Mouse (Mus musculus) ES-Bruce4 (cell line): Measurements from ENCODE around the gene Slc6a9. TPM values are rescaled to one million over a fixed set of nuclear protein-coding genes. Genes with fewer than 3 reads are reported as not detected.

Source experiments
- H3K27ac ChIP-seq: 2 replicates; pipeline ENCODE4 v1.5.1; 2012; ENCODE audit warnings: low read length, inconsistent platforms; ENCODE audit not compliant: insufficient read depth
- H3K27me3 ChIP-seq: 2 replicates; pipeline ENCODE4 v1.6.1; 2012; ENCODE audit warnings: mild to moderate bottlenecking, low read length, inconsistent platforms; ENCODE audit not compliant: control insufficient read depth, poor library complexity, insufficient read depth, severe bottlenecking
- H3K36me3 ChIP-seq: 2 replicates; pipeline ENCODE4 v1.6.1; 2012; ENCODE audit warnings: inconsistent platforms, mild to moderate bottlenecking, low read length, moderate library complexity; ENCODE audit not compliant: control insufficient read depth, poor library complexity, insufficient read depth, severe bottlenecking
- H3K4me1 ChIP-seq: one replicate; pipeline ENCODE4 v1.8.1; 2011; ENCODE audit warnings: low read length; ENCODE audit not compliant: control insufficient read depth, insufficient read depth
- H3K4me3 ChIP-seq: 2 replicates; pipeline ENCODE4 v1.5.1; 2011; ENCODE audit warnings: low read depth, mild to moderate bottlenecking, low read length
- H3K9ac ChIP-seq: 2 replicates; pipeline ENCODE4 v1.6.1; 2012; ENCODE audit warnings: low read depth, mild to moderate bottlenecking, inconsistent platforms; ENCODE audit not compliant: poor library complexity, severe bottlenecking
- H3K9me3 ChIP-seq: replicated peaks from 2 replicates; pipeline ENCODE4 v1.6.1; 2012; ENCODE audit warnings: mild to moderate bottlenecking, low read length, inconsistent platforms; ENCODE audit not compliant: control insufficient read depth, poor library complexity, insufficient read depth, severe bottlenecking
- CTCF ChIP-seq: IDR thresholded peaks from one replicate; pipeline ENCODE4 v1.8.1; 2011; ENCODE audit warnings: low read depth, low read length
- EP300 ChIP-seq: IDR thresholded peaks from 2 replicates; pipeline ENCODE4 v1.6.1; 2011; ENCODE audit warnings: low read depth, low read length; ENCODE audit not compliant: insufficient read depth
- POLR2A ChIP-seq: IDR thresholded peaks from one replicate; pipeline ENCODE4 v1.8.1; 2011; ENCODE audit warnings: low read length; ENCODE audit not compliant: insufficient read depth
- polyA plus RNA-seq: library from polyadenylated mRNA; stranded (reverse); fragments of >200 nt; gene quantifications from 2 replicates; pipeline ENCODE4 v1.2.4, GENCODE M21; 2011; ENCODE audit warnings: low read depth; ENCODE audit not compliant: missing spikeins, insufficient read depth, insufficient read length

Gene Slc6a9
- polyA plus RNA-seq, 1 experiment: 2.1 TPM

DNA sequence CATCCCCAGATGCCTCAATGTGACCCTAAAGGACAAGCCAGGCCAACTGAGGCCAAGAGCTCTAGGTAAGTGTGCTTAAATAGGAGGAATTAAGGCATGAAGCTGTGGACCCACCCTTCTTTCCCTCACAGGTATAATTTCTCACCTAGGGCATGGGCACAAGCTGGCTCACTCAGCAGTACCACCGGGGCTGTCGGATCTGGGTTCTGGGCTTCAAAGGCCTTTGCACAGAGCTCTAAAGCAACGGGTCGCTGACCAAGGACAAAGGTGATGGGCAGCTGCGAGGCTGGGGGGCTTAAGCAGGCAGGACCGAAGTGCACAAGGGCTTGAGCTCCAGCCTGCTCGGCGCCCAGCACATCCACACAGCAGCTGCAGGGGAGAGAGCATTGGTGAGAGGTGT is 56.4 kb downstream of the Slc6a9 start:
- Histone ChIP-seq H3K9ac (no peak overlapping the region), H3K4me3 (0 out of 2 replicates have a peak overlapping the region, but pooled peaks have one; percentile 79)

GRCm38 (mm10) chr4:117891738-117892161 is 57.4 kb downstream of the Slc6a9 start, which contains the start of gene Dph2:
TSS of gene Dph2 (minus strand) at chr4:117892032.
- Histone ChIP-seq H3K4me3 (peak within 1 kb of the TSS; percentile 79), H3K9me3 (no peaks in the 10 kb centered on the region), H3K9ac (peak within 1 kb of the TSS; percentile 72), H3K27ac (no peak within 1 kb of the TSS), H3K4me1 (peaks cover 2% of the 10 kb centered on the region), H3K36me3 (peaks cover 8% of the 10 kb centered on the region; the same call in 1 of the 2 replicates), H3K27me3 (no peaks in the 10 kb centered on the region)
- TF ChIP-seq CTCF (no peak), EP300 (no peak), POLR2A (no peak)

More for the DNA sequence above, 56.4 kb downstream of the Slc6a9 start:
- Histone ChIP-seq H3K4me1 (peaks cover 2% of the 10 kb centered on the region), H3K27ac (no peak overlapping the region), H3K36me3 (peaks cover 11% of the 10 kb centered on the region; the same call in 1 of the 2 replicates), H3K9me3 (no peaks in the 10 kb centered on the region), H3K27me3 (no peaks in the 10 kb centered on the region)
- TF ChIP-seq CTCF (no peak), EP300 (no peak), POLR2A (no peak)

GRCm38 (mm10) chr4:117893376-117893775 is 59.1 kb downstream of the Slc6a9 start:
- Histone ChIP-seq H3K4me3 (no peak overlapping the region), H3K27ac (no peak overlapping the region), H3K9me3 (no peaks in the 10 kb centered on the region), H3K4me1 (peaks cover 2% of the 10 kb centered on the region), H3K36me3 (peaks cover 8% of the 10 kb centered on the region; the same call in 1 of the 2 replicates), H3K27me3 (no peaks in the 10 kb centered on the region), H3K9ac (no peak overlapping the region)
- no peak for TF ChIP-seq POLR2A
- no peak for TF ChIP-seq EP300
- no peak for TF ChIP-seq CTCF

DNA sequence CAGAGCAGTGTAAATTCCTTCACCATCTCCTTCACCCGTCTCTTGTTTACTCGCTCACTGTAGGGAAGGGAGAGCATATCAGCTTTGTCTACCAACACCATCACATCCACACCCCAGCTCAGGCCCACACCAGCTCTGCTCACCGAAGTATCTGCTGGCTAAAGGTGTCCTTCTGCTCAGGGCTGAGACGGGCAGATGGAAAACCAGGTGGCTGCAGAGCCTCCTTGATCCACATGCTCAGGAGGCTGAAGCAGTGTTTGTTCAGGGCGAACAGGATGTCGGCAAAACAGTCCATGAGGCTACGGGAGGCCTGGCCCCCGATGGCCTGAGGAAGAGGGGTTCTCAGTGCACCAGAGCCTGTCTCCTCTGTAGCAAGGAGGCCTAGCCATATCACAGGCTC is 60.3 kb downstream of the Slc6a9 start:
- Histone ChIP-seq H3K4me1 (peaks cover 2% of the 10 kb centered on the region), H3K9ac (no peak overlapping the region), H3K4me3 (no peak overlapping the region), H3K9me3 (no peaks in the 10 kb centered on the region), H3K27ac (no peak overlapping the region), H3K27me3 (no peaks in the 10 kb centered on the region), H3K36me3 (peaks cover 7% of the 10 kb centered on the region; the same call in 1 of the 2 replicates)
- no peak for TF ChIP-seq POLR2A

- H3K9me3 ChIP-seq: no peaks in the 10 kb centered on the region
- no peak for TF ChIP-seq CTCF
- no peak for TF ChIP-seq EP300
- no peak for TF ChIP-seq POLR2A
- H3K4me1 ChIP-seq: peaks cover 2% of the 10 kb centered on the region
- H3K9ac ChIP-seq: no peak overlapping the region
- no peaks in the 10 kb centered on the region for H3K27me3 ChIP-seq
- H3K4me3 ChIP-seq: no peak overlapping the region
- H3K27ac ChIP-seq: no peak overlapping the region
- H3K36me3 ChIP-seq: peaks cover 4% of the 10 kb centered on the region; the same call in 1 of the 2 replicates
Observed at GRCm38 (mm10) chr4:117895339-117895738, 61.0 kb downstream of the Slc6a9 start.

- Histone ChIP-seq H3K27me3 (no peaks in the 10 kb centered on the region), H3K36me3 (peaks cover 3% of the 10 kb centered on the region; the same call in 1 of the 2 replicates), H3K4me3 (no peak overlapping the region), H3K4me1 (peaks cover 2% of the 10 kb centered on the region), H3K9ac (no peak overlapping the region), H3K27ac (no peak overlapping the region), H3K9me3 (no peaks in the 10 kb centered on the region)
- TF ChIP-seq EP300: no peak
- no peak for TF ChIP-seq CTCF
- no peak for TF ChIP-seq POLR2A
Observed at GRCm38 (mm10) chr4:117896031-117896430, 61.7 kb downstream of the Slc6a9 start.
